Mouse (Mus musculus) frontal cortex, postnatal 10 days (tissue): Measurements from ENCODE around the gene Pdhb.
"Not testable (repeated sequence)": the region's sequence is repeated elsewhere in the genome, so short reads cannot be mapped to it uniquely, and the experiment has no call there.

ENCODE experiments used
- DNase-seq, 2 experiments: peaks; one replicate each; pipeline ENCODE4 v3.0.0; 2022; ENCODE audit warnings: low spot score in 2 of 2, mixed read lengths in 1 of 2

Gene Pdhb

DNA sequence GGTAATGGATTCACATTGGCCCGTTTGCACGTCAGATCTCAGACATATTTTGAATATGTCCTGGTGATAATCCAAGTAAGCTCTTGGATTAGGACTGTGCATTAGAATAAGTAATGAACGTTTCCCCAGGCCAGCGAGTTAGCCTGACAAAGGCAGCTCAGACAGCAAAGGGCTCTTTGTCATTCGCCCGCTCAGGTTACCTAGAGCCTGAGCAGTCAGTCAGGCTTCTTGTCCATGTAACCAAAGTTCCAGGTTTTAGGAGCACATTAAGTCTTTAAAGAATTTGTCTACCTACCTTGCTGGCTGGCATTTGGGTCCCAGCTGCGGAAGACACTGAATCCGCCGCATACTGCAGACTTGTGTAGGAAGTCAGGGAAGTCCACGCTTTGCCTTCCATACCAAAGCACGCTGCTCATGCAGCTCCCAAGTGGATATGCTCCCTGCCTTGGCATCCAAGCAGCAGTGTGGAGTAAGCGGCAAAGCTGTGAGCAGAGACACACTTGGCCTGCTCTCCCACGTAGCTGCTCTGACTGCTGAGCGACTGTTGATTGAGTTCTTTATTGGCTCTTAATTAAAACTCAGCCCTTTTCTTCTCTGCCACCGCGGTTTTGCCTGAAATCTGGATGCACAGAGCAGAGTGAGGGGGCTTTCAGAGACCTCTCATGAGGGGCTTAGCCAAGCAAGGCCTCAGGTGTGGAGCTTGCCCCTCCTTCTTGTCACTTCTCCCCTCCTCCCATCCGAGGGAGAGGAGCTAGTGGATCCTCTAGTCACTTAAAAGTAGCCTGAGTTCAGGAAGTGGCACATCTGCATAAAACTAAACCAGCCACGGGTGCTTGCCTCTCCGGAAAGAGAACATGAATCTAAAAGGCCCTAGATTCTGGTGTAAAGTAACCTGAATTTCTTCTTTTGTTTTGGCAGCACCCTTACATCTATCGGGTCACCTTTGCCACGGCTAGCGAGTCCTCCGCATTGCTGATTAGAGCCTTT lies 32.8 kb downstream of the Pdhb start:
- DNase-seq, result no peak

DNA sequence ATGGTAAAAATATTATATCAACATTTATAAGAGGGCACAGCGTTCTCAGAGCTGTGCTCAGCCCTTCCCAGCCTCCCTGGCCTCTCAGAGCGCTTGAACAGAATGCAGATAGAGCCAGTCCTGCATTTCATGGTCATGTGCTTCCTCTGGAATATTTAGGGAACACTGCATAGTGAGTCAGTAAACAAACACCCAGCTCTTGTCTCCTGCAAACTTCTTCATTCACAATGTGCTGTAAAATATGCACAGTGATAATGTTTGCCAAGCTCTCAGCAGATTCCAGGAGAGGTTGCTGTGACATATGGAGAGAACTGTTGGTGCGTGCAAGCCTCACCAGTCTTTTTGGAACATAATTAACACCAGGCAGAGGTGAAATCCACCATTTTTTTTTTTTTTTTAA lies 37.7 kb downstream of the Pdhb start:
- DNase-seq, result no peak

DNA sequence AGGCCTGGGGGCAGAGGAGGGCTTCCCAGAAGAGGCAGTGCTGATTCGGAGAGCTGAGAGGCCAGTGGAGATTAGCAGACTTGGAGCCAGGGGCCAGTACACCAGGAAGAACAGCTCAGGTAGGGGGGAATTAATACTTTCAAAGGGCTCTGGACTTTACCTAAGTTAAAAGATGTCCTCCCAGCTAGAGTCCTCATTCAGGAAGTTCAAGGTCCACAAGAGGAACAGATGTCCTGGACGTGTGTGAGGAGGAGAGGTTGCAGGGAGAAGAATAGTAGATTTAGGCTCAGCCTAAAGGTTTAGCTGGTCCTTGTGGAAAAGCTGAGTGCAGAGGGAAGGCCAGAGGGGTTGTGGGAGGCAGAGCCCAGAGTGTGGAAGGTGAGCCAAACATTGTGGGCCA lies 38.6 kb downstream of the Pdhb start:
- DNase-seq, result no peak

DNA sequence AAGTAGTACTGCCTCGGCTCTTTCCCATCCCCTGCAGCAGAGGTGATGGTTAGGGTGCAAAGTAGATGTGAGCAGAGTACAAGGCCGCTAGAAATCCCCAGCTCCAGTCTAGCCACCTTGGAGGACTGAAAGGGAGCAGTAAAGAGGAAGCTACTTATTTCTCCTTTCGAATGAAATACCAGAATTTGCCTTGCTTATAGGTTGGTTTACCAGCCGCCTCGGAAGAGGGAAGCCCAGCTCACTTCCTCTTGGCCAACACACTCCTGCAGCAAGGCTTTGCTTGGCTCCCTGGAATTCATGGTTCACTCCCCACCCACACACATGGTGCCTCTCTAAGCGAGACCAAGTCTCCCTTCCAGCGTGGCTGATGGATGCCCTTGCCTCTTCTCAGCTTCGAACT lies 40.0 kb downstream of the Pdhb start:
- DNase-seq, result no peak

DNA sequence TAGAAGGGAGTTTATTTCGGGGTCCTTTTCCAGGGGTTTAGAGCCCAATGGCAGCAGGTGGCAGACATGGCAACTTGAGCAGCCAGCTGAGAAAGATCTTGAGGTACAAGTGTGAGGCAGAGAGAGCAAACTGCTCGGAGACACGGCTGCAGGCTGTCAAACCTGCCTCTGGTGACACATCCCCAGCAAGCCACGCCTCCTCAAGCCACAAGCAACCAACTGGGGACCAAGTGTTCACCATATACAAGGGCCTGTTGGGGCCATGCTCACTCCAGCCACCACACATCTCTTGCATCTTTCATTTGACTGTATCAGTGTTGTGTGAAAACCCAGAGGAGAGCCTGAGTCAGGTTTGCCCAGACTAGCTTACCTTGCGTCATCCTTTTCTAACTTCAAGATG lies 44.9 kb downstream of the Pdhb start:
- DNase-seq, result no peak

DNA sequence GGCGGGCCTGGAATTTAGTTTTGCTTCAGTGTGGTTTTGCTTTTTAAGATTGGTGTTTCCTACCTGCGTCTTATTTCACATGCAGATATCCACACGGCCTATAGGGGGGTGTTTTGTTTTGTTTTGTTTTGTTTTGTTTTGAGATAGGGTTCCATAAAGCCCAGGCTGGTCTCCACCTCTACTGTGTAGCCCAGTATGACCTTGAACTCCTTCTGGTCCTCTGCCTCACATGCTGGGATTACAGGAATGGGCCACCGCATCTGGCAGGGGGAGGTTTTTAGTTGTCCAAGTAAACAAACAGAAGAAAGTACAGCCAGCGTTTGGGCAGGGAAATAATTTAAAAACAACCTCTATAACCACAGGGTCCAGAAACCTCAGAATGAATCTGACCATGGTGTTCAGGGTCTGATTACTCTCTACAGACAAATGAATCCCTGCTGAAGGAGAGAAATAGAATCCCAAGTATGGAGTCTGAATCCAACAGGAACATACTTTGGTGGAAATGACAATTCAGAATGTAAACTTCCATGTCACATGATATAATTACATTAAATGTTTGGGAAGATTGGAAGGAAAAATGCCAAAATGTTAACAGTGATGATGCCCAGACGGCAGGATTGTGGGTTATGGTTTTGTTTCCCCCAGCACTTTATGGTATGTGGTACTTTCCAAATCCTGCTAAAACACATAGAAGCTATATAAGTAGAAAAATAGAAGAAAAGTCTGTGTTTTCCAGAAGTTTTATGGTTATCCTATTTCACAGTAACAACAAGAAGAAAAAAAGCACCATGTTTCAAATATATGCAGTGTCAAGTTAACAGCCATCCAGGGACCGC lies 48.6 kb downstream of the Pdhb start:
- no peak for DNase-seq

DNA sequence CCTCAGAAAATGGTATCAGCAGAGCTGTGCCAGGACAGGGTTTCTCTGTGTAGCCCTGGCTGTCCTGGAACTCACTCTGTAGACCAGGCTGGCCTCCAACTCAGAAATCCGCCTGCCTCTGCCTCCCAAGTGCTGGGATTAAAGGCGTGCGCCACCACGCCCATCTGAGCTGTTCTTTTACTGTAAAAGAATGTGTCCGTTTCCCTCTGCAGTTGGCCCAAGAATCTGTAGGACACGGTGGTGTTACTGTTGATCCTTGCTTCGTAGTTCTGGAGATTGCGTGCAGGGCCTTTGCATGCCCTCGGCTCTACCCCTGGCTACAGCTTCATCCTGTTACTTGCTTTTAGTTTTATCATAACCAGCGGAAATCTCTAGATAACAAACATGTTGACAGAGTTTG lies 49.2 kb downstream of the Pdhb start:
- DNase-seq, result not testable (repeated sequence)

DNA sequence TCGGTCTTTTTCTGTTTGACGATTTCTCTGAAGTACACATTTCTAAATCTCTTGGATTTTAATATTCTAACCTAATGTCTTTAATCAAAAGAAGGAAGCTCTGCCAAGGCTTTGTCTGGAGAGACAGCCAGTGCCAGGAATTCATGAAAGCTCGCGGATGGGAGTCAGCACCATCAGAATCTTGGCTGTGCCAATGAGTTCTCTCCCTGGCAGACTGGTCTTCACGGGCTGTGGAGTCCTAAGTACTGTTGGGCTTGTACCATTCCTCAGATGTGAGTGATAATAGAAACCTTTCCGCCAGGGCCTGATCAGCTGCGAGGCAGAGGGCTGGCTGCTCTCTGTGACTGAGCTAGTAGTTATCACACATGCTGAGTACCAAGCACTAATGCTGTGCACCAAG lies 49.7 kb downstream of the Pdhb start:
- no peak for DNase-seq

DNA sequence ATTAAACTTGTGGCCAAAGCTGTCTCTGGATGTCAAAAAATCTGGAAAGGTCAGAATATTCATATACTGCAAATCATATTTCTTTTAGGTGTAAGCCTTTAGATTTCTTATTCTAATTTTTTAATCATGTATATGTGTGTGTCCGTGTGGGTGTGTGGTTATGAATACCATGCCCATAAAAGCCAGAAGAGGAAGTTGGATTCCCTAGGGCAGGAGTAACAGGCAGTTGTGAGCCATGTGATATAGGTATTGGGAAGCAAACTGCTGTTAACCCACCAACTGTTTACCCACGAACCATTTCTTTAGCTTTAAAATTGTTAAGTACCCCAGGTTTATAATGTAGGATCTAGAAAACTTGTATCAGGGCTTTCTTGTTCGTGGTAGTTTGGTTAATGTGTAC lies 52.9 kb downstream of the Pdhb start:
- DNase-seq, result no peak

DNA sequence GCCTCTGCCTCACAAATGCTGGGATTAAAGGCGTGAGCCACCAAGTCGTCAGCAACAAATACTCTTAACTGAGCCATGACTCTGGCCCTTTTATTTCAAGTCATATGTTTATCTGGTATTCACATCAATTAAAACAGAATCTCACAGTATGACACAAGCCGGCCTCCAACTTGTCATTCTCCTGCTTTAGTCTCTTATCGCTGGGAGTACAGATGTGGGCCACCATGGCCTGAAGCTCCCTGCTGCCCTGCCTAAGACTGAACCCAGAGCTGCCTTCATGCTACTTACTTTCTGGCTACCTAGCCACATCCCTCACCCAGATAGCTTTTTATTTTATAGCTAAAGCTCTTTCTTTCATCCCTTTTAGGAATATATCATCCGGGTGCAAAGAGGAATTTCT lies 53.4 kb downstream of the Pdhb start:
- DNase-seq, result no peak

DNA sequence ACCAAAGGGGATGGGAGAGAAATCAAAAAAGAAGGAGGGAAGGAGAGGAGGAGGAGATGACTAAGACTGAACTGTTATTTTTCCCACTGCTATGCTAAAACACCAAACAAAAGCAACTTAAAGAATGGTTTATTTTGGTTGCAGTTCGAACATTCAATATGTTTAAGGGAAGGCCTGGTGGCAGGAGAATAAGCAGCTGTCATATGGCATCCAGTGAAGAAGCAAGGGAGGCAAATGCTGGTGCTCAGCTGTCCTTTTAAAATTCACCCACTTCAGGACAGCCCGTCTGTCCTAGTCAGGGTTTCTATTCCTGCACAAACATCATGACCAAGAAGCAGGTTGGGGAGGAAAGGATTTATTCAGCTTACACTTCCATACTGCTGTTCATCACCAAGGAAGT lies 55.5 kb downstream of the Pdhb start:
- DNase-seq, result no peak
